Mouse (Mus musculus) neural tube, embryonic 11.5 days (tissue): ENCODE measurements around the gene Ppp1r14b. TPM values are rescaled to one million over a fixed set of nuclear protein-coding genes. Genes with fewer than 3 reads are reported as not detected.

Experiments used
- ATAC-seq: fragments of 200-750 bp; cut with Nextera tagmentation; 2 replicates; pipeline ENCODE4 v1.8.0; 2017; ENCODE audit warnings: moderate number of reproducible peaks, mild to moderate bottlenecking, moderate TSS enrichment, moderate library complexity; ENCODE audit not compliant: insufficient read depth, low FRiP score, low TSS enrichment
- DNase-seq: peaks from one replicate; pipeline ENCODE4 v3.0.0-alpha.2; 2015; ENCODE audit warnings: low spot score
- H3K27ac ChIP-seq: fragments of 300-500 bp; sonication (generic); 2 replicates; pipeline ENCODE4 v1.5.1; 2014; ENCODE audit warnings: low read depth, mild to moderate bottlenecking, low read length
- H3K27me3 ChIP-seq: fragments of 300-500 bp; sonication (generic); 2 replicates; pipeline ENCODE4 v1.6.1; 2014; ENCODE audit warnings: mild to moderate bottlenecking, low read length, mixed read lengths; ENCODE audit not compliant: control insufficient read depth, insufficient read depth
- H3K36me3 ChIP-seq: fragments of 300-500 bp; sonication (generic); 2 replicates; pipeline ENCODE4 v1.6.1; 2014; ENCODE audit warnings: mild to moderate bottlenecking, low read length, moderate library complexity, mixed read lengths; ENCODE audit not compliant: control insufficient read depth, insufficient read depth
- H3K4me1 ChIP-seq: fragments of 300-500 bp; sonication (generic); 2 replicates; pipeline ENCODE4 v1.6.1; 2014; ENCODE audit warnings: low read length, mixed read lengths; ENCODE audit not compliant: control insufficient read depth, insufficient read depth
- H3K4me2 ChIP-seq: fragments of 300-500 bp; sonication (generic); 2 replicates; pipeline ENCODE4 v1.6.1; 2014; ENCODE audit warnings: low read depth, mild to moderate bottlenecking, moderate library complexity
- H3K4me3 ChIP-seq: fragments of 300-500 bp; sonication (generic); 2 replicates; pipeline ENCODE4 v1.5.1; 2014; ENCODE audit warnings: low read depth, low read length
- H3K9ac ChIP-seq: fragments of 300-500 bp; sonication (generic); 2 replicates; pipeline ENCODE4 v1.6.1; 2014; ENCODE audit warnings: mild to moderate bottlenecking, low read length
- H3K9me3 ChIP-seq: fragments of 300-500 bp; sonication (generic); 2 replicates; pipeline ENCODE4 v1.6.1; 2016; ENCODE audit warnings: low read length; ENCODE audit not compliant: control insufficient read depth
- WGBS: fragments of 180-500 bp; shearing (Covaris S2); extraction: QIAGEN DNeasy Blood & Tissue Kit; methylation state at CpG from one replicate; pipeline ENCODE4 v1.1.7; 2014; 5-methylcytosine and 5-hydroxymethylcytosine counted together
- polyA plus RNA-seq: library from polyadenylated mRNA; unstranded; fragments of >200 nt; fragmentation: Nextera tagmentation; extraction: Ambion mirVana; gene quantifications from 2 replicates; pipeline ENCODE4 v1.2.1, GENCODE M21; 2014

Ppp1r14b gene
- polyA plus RNA-seq, 1 experiment from 2014 or later = 290 TPM

- H3K9me3 ChIP-seq = no peaks in the 10 kb centered on the region
- no peak overlapping the region for H3K27ac ChIP-seq
- WGBS = 2% methylated on average over 19 of the region's 20 CpGs
- H3K4me2 ChIP-seq = peak overlapping the region; percentile 50
- H3K4me1 ChIP-seq = peaks cover 19% of the 10 kb centered on the region
- DNase-seq = no peak
- ATAC-seq = no peak
- peak overlapping the region; percentile 45 for H3K4me3 ChIP-seq
- H3K36me3 ChIP-seq = no peaks in the 10 kb centered on the region; the same call in 1 of the 2 replicates
- H3K9ac ChIP-seq = peak overlapping the region; percentile 58
- 0 out of 2 replicates have a peak, but pooled peaks cover 7% of the 10 kb centered on the region for H3K27me3 ChIP-seq
These were observed 5.5 kb upstream of the Ppp1r14b start for GRCm38 (mm10) chr19:6969291-6969664.

- ATAC-seq (no peak), DNase-seq (peak; percentile 72)
- 0 out of 2 replicates have a peak, but pooled peaks cover 7% of the 10 kb centered on the region for H3K27me3 ChIP-seq
- H3K9ac ChIP-seq = peak overlapping the region; percentile 58
- H3K36me3 ChIP-seq = no peaks in the 10 kb centered on the region
- H3K9me3 ChIP-seq = no peaks in the 10 kb centered on the region
- H3K4me2 ChIP-seq = peak overlapping the region; percentile 50
- H3K27ac ChIP-seq = no peak overlapping the region
- H3K4me1 ChIP-seq = peaks cover 19% of the 10 kb centered on the region
- H3K4me3 ChIP-seq = peak overlapping the region; percentile 45
- under 1% methylated on average over 49 of the region's 55 CpGs for WGBS
These were observed 4.9 kb upstream of the Ppp1r14b start for GRCm38 (mm10) chr19:6969665-6970381.

- no peak overlapping the region; the same call in 1 of the 2 replicates for H3K9ac ChIP-seq
- 0 out of 2 replicates have a peak, but pooled peaks cover 7% of the 10 kb centered on the region for H3K27me3 ChIP-seq
- 26% methylated on average over 11 of the region's 11 CpGs for WGBS
- H3K36me3 ChIP-seq = no peaks in the 10 kb centered on the region
- no peak for ATAC-seq
- peak overlapping the region; percentile 50 for H3K4me2 ChIP-seq
- no peak overlapping the region; the same call in 1 of the 2 replicates for H3K4me3 ChIP-seq
- no peak for DNase-seq
- H3K27ac ChIP-seq = no peak overlapping the region
- H3K9me3 ChIP-seq = no peaks in the 10 kb centered on the region
- H3K4me1 ChIP-seq = peaks cover 19% of the 10 kb centered on the region
These were observed 4.2 kb upstream of the Ppp1r14b start for GRCm38 (mm10) chr19:6970460-6971085.

GRCm38 (mm10) chr19:6971644-6972043 is 3.1 kb upstream of the Ppp1r14b start:
- Histone ChIP-seq H3K36me3 (peaks cover under 1% of the 10 kb centered on the region; the same call in 1 of the 2 replicates), H3K9me3 (no peaks in the 10 kb centered on the region), H3K27me3 (0 out of 2 replicates have a peak, but pooled peaks cover 7% of the 10 kb centered on the region), H3K4me1 (peaks cover 23% of the 10 kb centered on the region), H3K9ac (peak overlapping the region; percentile 22; the same call in 1 of the 2 replicates), H3K27ac (no peak overlapping the region), H3K4me2 (no peak overlapping the region), H3K4me3 (no peak overlapping the region)
- ATAC-seq (no peak), DNase-seq (no peak)
- 14% methylated on average over 6 of the region's 6 CpGs for WGBS

- 0 out of 2 replicates have a peak, but pooled peaks cover 7% of the 10 kb centered on the region for H3K27me3 ChIP-seq
These were observed 2.4 kb upstream of the Ppp1r14b start for GRCm38 (mm10) chr19:6972247-6972917.

GRCm38 (mm10) chr19:6973581-6974190 is 1.1 kb upstream of the Ppp1r14b start:
- WGBS = 28% methylated on average over 12 of the region's 12 CpGs
- H3K9ac ChIP-seq = peak overlapping the region; percentile 92
- peak overlapping the region; percentile 70 for H3K4me3 ChIP-seq
- H3K27ac ChIP-seq = no peak overlapping the region
- H3K4me1 ChIP-seq = peaks cover 37% of the 10 kb centered on the region
- ATAC-seq (no peak), DNase-seq (no peak)
- H3K36me3 ChIP-seq = peaks cover 10% of the 10 kb centered on the region
- H3K27me3 ChIP-seq = 0 out of 2 replicates have a peak, but pooled peaks cover 3% of the 10 kb centered on the region
- no peaks in the 10 kb centered on the region for H3K9me3 ChIP-seq
- H3K4me2 ChIP-seq = peak overlapping the region; percentile 83

More at GRCm38 (mm10) chr19:6972247-6972917, 2.4 kb upstream of the Ppp1r14b start:
- peaks cover 5% of the 10 kb centered on the region for H3K36me3 ChIP-seq
- no peak for ATAC-seq
- no peaks in the 10 kb centered on the region for H3K9me3 ChIP-seq
- no peak overlapping the region for H3K4me2 ChIP-seq
- H3K27ac ChIP-seq = no peak overlapping the region
- H3K4me1 ChIP-seq = peaks cover 28% of the 10 kb centered on the region
- no peak for DNase-seq
- H3K4me3 ChIP-seq = no peak overlapping the region
- no peak overlapping the region; the same call in 1 of the 2 replicates for H3K9ac ChIP-seq
- WGBS = 75% methylated on average over 13 of the region's 13 CpGs

- Histone ChIP-seq H3K9ac (peak within 1 kb of the TSS; percentile 92), H3K36me3 (peaks cover 10% of the 10 kb centered on the region), H3K4me3 (peak within 1 kb of the TSS; percentile 70), H3K4me2 (peak within 1 kb of the TSS; percentile 79), H3K9me3 (no peaks in the 10 kb centered on the region), H3K27ac (peak within 1 kb of the TSS; percentile 86), H3K27me3 (no peaks in the 10 kb centered on the region), H3K4me1 (peaks cover 28% of the 10 kb centered on the region)
- ATAC-seq = 0 out of 2 replicates have a peak, but pooled peaks have one; percentile 9
- under 1% methylated on average over 16 of the region's 16 CpGs for WGBS
- peak; percentile 81 for DNase-seq
These were observed 1.1 kb downstream of the Ppp1r14b start, which contains the start of gene Plcb3 for GRCm38 (mm10) chr19:6975537-6976521. TSS of gene Plcb3 (minus strand) at chr19:6976470.
